Mouse (Mus musculus): Measurements from ENCODE around the gene Olfr31.

GRCm38 (mm10) chr14:14308938-14309337, 13.7 kb upstream of the Olfr31 start:
- TF ChIP-seq CTCF (IDR thresholded peaks at IDR 0.05; ENCODE audit: low read depth, low read length) (no peak), TAL1 (conservative IDR thresholded peaks at IDR 0.05; ENCODE audit: low read depth, low read length) (no peak), POLR2AphosphoS5 (IDR thresholded peaks at IDR 0.05; ENCODE audit: insufficient replicate concordance, low read depth, low read length) (no peak), GATA2 (IDR thresholded peaks at IDR 0.05; ENCODE audit: borderline replicate concordance, low read depth, low read length) (no peak), GATA1 (IDR thresholded peaks at IDR 0.05; ENCODE audit: borderline replicate concordance, low read length) (no peak)

Data from G1E (cell line).